Mouse (Mus musculus): Measurements from ENCODE around the gene Cmtm8.

DNA sequence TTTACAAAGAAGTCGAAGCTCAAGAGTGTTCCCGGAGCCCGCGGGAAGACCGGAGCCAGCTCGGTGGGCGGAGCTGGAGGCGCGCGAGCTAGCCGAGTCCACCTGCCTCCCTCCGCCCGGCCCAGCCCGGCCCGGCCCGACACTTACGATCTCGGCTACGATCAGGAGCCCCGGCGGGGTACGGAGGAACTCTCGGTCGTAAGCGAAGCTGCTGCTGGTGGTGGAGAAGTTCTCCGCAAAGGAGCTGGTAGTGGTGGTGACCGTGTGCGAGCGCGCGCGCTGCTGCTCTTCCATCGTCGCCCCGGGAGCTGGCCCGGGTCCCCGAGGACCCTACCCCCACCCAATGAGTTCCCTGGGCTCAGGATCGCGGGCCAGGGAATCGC is 331 bp downstream of the Cmtm8 start:
- TF ChIP-seq CTCF (IDR thresholded peaks at IDR 0.05; ENCODE audit: low read depth) (no peak), EP300 (optimal IDR thresholded peaks at IDR 0.05) (no peak)
